Mouse (Mus musculus): ENCODE results near the gene Zfp346.

The Zfp346 gene

DNA sequence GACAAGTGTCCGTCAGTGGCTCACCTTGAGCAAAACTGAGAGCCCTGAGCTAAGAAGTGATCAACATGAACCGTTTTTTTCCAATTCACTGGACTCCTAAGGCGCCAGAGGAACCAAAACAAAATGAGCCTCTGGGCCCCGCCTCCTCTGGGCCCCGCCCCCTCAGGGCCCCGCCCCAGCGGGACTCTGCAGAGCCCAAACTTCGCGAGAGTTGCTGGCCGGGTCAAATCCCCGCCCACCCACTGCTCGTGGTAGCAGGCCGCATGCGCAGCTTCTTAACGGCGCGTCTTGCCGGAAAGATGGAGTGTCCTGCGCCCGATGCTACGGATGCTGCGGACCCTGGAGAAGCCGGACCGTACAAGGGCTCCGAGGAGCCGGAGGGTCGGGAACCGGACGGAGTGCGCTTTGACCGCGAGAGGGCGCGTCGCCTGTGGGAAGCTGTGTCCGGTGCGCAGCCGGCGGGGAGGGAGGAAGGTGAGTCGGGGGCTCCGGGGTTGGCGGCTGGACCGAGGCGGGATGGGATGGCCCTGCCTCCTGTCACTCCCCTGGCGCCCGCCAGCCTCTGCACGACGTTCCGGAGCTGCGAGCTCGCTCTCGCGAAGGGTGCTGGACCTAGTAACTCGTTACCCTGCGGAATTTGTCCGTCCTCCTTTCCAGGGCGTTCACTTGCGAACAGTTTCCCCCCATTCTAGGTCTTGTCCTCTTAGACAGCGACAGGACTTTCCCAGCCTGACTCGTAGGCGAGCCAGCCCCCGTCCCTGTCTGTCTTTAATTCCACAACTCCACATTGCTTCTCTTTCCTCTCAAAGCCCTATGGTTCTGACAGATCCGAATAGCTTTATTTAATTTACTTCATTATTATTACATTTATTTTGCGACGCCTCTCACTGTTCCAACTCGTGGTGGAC, at the start of gene Zfp346:
Zfp346 (plus strand) TSS at position 267 of the 908 bp plus-strand sequence.
- TF ChIP-seq GATA4 (IDR thresholded peaks at IDR 0.05; ENCODE audit: insufficient replicate concordance, low read length): no peak

GRCm38 (mm10) chr13:55058042-55058441, 47.1 kb upstream of the Zfp346 start:
- TF ChIP-seq GATA4 (IDR thresholded peaks at IDR 0.05; ENCODE audit: insufficient replicate concordance, low read length): no peak

DNA sequence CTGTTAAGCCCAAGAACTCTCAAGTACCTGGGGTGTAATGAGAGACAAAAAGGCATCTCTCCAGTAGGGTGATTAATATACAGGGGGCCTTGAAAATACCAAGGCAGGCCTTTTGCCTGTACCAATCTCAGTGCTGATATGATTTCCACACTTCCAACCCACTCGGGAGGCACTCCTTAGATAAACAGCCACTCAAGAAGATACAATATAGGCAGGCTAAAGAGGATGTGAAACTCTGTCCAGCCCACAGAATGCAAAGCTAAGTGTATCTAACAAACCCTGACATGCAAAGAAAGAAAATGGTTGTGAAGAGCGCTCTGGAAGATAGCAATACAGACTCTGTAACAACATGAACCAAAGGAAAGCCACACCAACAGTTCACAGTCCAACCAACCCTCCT, 41.8 kb upstream of the Zfp346 start:
- TF ChIP-seq GATA4 (IDR thresholded peaks at IDR 0.05; ENCODE audit: insufficient replicate concordance, low read length): no peak

DNA sequence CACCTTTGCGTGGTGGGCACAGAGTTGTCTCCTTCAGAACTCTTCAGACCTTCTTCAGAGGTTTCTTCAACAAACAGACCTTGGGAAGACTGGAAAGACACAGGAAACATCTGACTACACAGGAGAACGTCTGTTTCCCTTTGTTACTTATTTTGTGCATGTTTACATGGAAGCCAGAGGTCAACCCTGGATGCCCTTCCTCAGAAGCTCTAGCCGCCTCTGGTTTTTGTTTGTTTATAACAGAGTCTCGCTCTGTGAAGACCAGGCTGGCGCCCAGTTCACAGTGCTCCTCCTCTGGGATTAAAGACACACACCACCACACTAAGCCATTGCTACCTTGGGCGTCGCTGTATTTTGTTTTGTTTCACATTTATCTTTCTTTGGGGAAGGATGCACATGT, 35.4 kb upstream of the Zfp346 start:
- TF ChIP-seq GATA4 (IDR thresholded peaks at IDR 0.05; ENCODE audit: insufficient replicate concordance, low read length): no peak

- no peak for TF ChIP-seq GATA4 (IDR thresholded peaks at IDR 0.05; ENCODE audit: insufficient replicate concordance, low read length)
These were observed 33.8 kb upstream of the Zfp346 start for GRCm38 (mm10) chr13:55071322-55071721.

GRCm38 (mm10) chr13:55075597-55075996, 29.5 kb upstream of the Zfp346 start:
- no peak for TF ChIP-seq GATA4 (IDR thresholded peaks at IDR 0.05; ENCODE audit: insufficient replicate concordance, low read length)

DNA sequence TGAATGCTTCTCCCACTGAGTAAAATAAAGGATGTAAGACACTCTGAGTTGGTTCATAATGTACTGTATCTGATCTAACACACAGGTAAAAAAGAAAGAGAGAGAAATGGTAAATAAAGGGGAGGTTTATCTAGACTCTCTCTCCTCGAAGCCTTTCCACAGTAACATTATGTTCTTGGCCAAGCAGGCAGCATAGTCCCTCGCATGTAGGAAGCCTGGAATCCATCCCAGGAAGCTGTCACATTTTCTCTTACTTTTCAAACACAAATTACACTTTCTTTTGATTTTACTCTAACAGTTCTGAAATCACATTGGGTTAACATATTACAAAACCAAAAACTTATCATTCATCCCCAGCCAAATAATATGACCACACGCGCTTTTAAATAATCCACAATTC, 12.5 kb upstream of the Zfp346 start:
- no peak for TF ChIP-seq GATA4 (IDR thresholded peaks at IDR 0.05; ENCODE audit: insufficient replicate concordance, low read length)

GRCm38 (mm10) chr13:55099066-55099725, 5.9 kb upstream of the Zfp346 start:
- no peak for TF ChIP-seq GATA4 (IDR thresholded peaks at IDR 0.05; ENCODE audit: insufficient replicate concordance, low read length)

- TF ChIP-seq GATA4 (IDR thresholded peaks at IDR 0.05; ENCODE audit: insufficient replicate concordance, low read length): no peak
These were observed 5.2 kb upstream of the Zfp346 start, which contains the start of gene Uimc1 for GRCm38 (mm10) chr13:55099726-55100478. Gene Uimc1, minus strand, starts transcription at chr13:55100300.

DNA sequence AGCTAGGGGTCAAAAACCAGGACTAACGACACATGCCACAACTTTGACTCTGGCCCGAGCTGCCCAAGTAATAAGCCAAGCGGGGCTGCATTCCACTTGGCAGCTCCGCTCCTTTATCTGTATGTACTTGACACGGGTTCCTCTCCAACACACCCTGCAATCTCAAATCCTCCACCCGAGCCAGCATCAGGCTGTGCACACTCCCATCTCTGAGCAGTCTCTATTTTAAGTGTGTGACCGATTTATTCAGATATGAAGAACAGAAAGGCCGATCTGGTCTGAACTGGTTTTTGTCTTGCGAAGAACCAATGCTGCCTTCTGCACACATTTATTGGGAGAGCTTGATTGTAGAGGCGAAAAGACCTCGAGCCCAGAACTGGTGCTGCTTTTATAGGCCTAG, 3.5 kb upstream of the Zfp346 start:
- TF ChIP-seq GATA4 (IDR thresholded peaks at IDR 0.05; ENCODE audit: insufficient replicate concordance, low read length): no peak

- TF ChIP-seq GATA4 (IDR thresholded peaks at IDR 0.05; ENCODE audit: insufficient replicate concordance, low read length): no peak
These were observed 2.7 kb upstream of the Zfp346 start for GRCm38 (mm10) chr13:55102366-55102765.

- no peak for TF ChIP-seq GATA4 (IDR thresholded peaks at IDR 0.05; ENCODE audit: insufficient replicate concordance, low read length)
These were observed 1.8 kb upstream of the Zfp346 start for GRCm38 (mm10) chr13:55103351-55103750.

GRCm38 (mm10) chr13:55105953-55106691, 1.0 kb downstream of the Zfp346 start:
- no peak for TF ChIP-seq GATA4 (IDR thresholded peaks at IDR 0.05; ENCODE audit: insufficient replicate concordance, low read length)

GRCm38 (mm10) chr13:55107116-55107515, 2.0 kb downstream of the Zfp346 start:
- TF ChIP-seq GATA4 (IDR thresholded peaks at IDR 0.05; ENCODE audit: insufficient replicate concordance, low read length): no peak

DNA sequence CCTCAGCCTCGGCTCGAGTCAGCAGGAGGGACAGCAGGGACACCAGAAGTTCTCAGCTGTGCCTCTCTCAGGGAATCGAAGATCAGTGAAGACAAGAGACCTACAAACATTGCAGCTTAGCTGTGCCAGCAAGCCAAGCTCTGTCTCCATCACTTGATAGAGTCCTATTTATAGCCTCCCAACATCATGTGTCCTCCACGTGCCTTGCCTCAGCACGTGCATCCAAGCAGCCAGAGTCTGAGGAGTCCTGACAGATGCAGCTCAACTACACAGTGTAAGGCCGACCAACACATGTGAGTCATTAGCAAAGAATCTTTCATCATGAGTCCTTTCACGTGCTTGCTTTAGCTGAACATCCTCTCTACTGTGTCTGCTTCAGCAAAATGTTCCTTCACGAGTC, 2.6 kb downstream of the Zfp346 start:
- TF ChIP-seq GATA4 (IDR thresholded peaks at IDR 0.05; ENCODE audit: insufficient replicate concordance, low read length): no peak

All from liver, adult (tissue).